Mouse (Mus musculus): ENCODE results near the gene Sulf2. TPM values are rescaled to one million over a fixed set of nuclear protein-coding genes. Genes with fewer than 3 reads are reported as not detected.
"Not testable (repeated sequence)": the region's sequence is repeated elsewhere in the genome, so short reads cannot be mapped to it uniquely, and the experiment has no call there.

Sulf2 gene
- polyA plus RNA-seq, 1 experiment from 2014 or later: 87.6 TPM

- ATAC-seq (ENCODE audit: extremely low read depth, insufficient number of reproducible peaks, low FRiP score, low TSS enrichment); H3K27me3 ChIP-seq (replicated peaks); H3K36me3 ChIP-seq; H3K27ac ChIP-seq (replicated peaks); H3K9me3 ChIP-seq; H3K4me3 ChIP-seq; H3K4me2 ChIP-seq; H3K9ac ChIP-seq: not testable (repeated sequence)
- H3K4me1 ChIP-seq: peaks cover 45% of the 10 kb centered on the region
- WGBS: 77% methylated on average over 10 of the region's 11 CpGs
Measured at GRCm38 (mm10) chr2:166187874-166188453, 32.5 kb upstream of the Sulf2 start.

GRCm38 (mm10) chr2:166187319-166187718 lies 31.9 kb upstream of the Sulf2 start:
- not testable (repeated sequence) for H3K4me2 ChIP-seq; H3K9me3 ChIP-seq; ATAC-seq (ENCODE audit: extremely low read depth, insufficient number of reproducible peaks, low FRiP score, low TSS enrichment); H3K4me3 ChIP-seq; H3K9ac ChIP-seq; H3K27me3 ChIP-seq (replicated peaks); H3K36me3 ChIP-seq
- peak overlapping the region; percentile 37; the same call in 1 of the 2 replicates for H3K27ac ChIP-seq (replicated peaks)
- H3K4me1 ChIP-seq: peaks cover 45% of the 10 kb centered on the region
- 41% methylated on average over 8 of the region's 8 CpGs for WGBS

GRCm38 (mm10) chr2:166186244-166186948 lies 30.9 kb upstream of the Sulf2 start:
- Histone ChIP-seq H3K4me1 (peaks cover 45% of the 10 kb centered on the region), H3K27me3 (replicated peaks) (no peaks in the 10 kb centered on the region), H3K4me3 (no peak overlapping the region), H3K9me3 (no peaks in the 10 kb centered on the region), H3K36me3 (no peaks in the 10 kb centered on the region), H3K27ac (replicated peaks) (peak overlapping the region; percentile 37; the same call in 1 of the 2 replicates), H3K4me2 (no peak overlapping the region), H3K9ac (no peak overlapping the region)
- WGBS: 68% methylated on average over 16 of the region's 16 CpGs
- ATAC-seq (ENCODE audit: extremely low read depth, insufficient number of reproducible peaks, low FRiP score, low TSS enrichment): no peak

- no peak for ATAC-seq (ENCODE audit: extremely low read depth, insufficient number of reproducible peaks, low FRiP score, low TSS enrichment)
- no peak overlapping the region for H3K9ac ChIP-seq
- no peak overlapping the region for H3K4me3 ChIP-seq
- H3K27ac ChIP-seq (replicated peaks): no peak overlapping the region
- H3K36me3 ChIP-seq: no peaks in the 10 kb centered on the region
- peaks cover 49% of the 10 kb centered on the region for H3K4me1 ChIP-seq
- no peaks in the 10 kb centered on the region for H3K9me3 ChIP-seq
- WGBS: 73% methylated on average over 6 of the region's 6 CpGs
- no peak overlapping the region for H3K4me2 ChIP-seq
- H3K27me3 ChIP-seq (replicated peaks): no peaks in the 10 kb centered on the region
Measured at GRCm38 (mm10) chr2:166185768-166186167, 30.3 kb upstream of the Sulf2 start.

- H3K4me1 ChIP-seq: peaks cover 55% of the 10 kb centered on the region
- H3K36me3 ChIP-seq: no peaks in the 10 kb centered on the region
- no peak overlapping the region for H3K27ac ChIP-seq (replicated peaks)
- ATAC-seq (ENCODE audit: extremely low read depth, insufficient number of reproducible peaks, low FRiP score, low TSS enrichment): no peak
- no peak overlapping the region for H3K9ac ChIP-seq
- no peaks in the 10 kb centered on the region for H3K9me3 ChIP-seq
- no peaks in the 10 kb centered on the region for H3K27me3 ChIP-seq (replicated peaks)
- H3K4me3 ChIP-seq: no peak overlapping the region
- H3K4me2 ChIP-seq: no peak overlapping the region
- WGBS: 51% methylated on average over 6 of the region's 6 CpGs
Measured at GRCm38 (mm10) chr2:166184417-166184816, 29.0 kb upstream of the Sulf2 start.

- Histone ChIP-seq H3K27me3 (replicated peaks) (no peaks in the 10 kb centered on the region), H3K9me3 (no peaks in the 10 kb centered on the region), H3K4me3 (no peak overlapping the region), H3K4me1 (peaks cover 56% of the 10 kb centered on the region), H3K27ac (replicated peaks) (no peak overlapping the region), H3K4me2 (no peak overlapping the region), H3K36me3 (no peaks in the 10 kb centered on the region), H3K9ac (no peak overlapping the region)
- no peak for ATAC-seq (ENCODE audit: extremely low read depth, insufficient number of reproducible peaks, low FRiP score, low TSS enrichment)
- 83% methylated on average over 15 of the region's 15 CpGs for WGBS
Measured at GRCm38 (mm10) chr2:166182009-166182685, 26.7 kb upstream of the Sulf2 start.

- H3K9me3 ChIP-seq: no peaks in the 10 kb centered on the region
- no peak overlapping the region for H3K4me3 ChIP-seq
- 24% methylated on average over 11 of the region's 11 CpGs for WGBS
- H3K36me3 ChIP-seq: no peaks in the 10 kb centered on the region
- H3K4me1 ChIP-seq: peaks cover 55% of the 10 kb centered on the region
- no peaks in the 10 kb centered on the region for H3K27me3 ChIP-seq (replicated peaks)
- ATAC-seq (ENCODE audit: extremely low read depth, insufficient number of reproducible peaks, low FRiP score, low TSS enrichment): no peak
- peak overlapping the region; percentile 81 for H3K27ac ChIP-seq (replicated peaks)
- H3K9ac ChIP-seq: peak overlapping the region; percentile 72; the same call in 1 of the 2 replicates
- no peak overlapping the region; the same call in 1 of the 2 replicates for H3K4me2 ChIP-seq
Measured at GRCm38 (mm10) chr2:166180744-166181508, 25.5 kb upstream of the Sulf2 start.

GRCm38 (mm10) chr2:166180136-166180649 lies 24.7 kb upstream of the Sulf2 start:
- 40% methylated on average over 5 of the region's 5 CpGs for WGBS
- no peak for ATAC-seq (ENCODE audit: extremely low read depth, insufficient number of reproducible peaks, low FRiP score, low TSS enrichment)
- peak overlapping the region; percentile 81 for H3K27ac ChIP-seq (replicated peaks)

GRCm38 (mm10) chr2:166179457-166180101 lies 24.1 kb upstream of the Sulf2 start:
- Histone ChIP-seq H3K27ac (replicated peaks) (peak overlapping the region; percentile 81), H3K4me3 (no peak overlapping the region)

More at GRCm38 (mm10) chr2:166180136-166180649, 24.7 kb upstream of the Sulf2 start:
- Histone ChIP-seq H3K4me1 (peaks cover 55% of the 10 kb centered on the region), H3K9ac (peak overlapping the region; percentile 72), H3K4me2 (no peak overlapping the region; the same call in 1 of the 2 replicates), H3K27me3 (replicated peaks) (no peaks in the 10 kb centered on the region), H3K9me3 (no peaks in the 10 kb centered on the region), H3K36me3 (no peaks in the 10 kb centered on the region), H3K4me3 (no peak overlapping the region)

GRCm38 (mm10) chr2:166175552-166176136 lies 20.2 kb upstream of the Sulf2 start:
- ATAC-seq (ENCODE audit: extremely low read depth, insufficient number of reproducible peaks, low FRiP score, low TSS enrichment): no peak
- no peak overlapping the region for H3K4me2 ChIP-seq
- no peaks in the 10 kb centered on the region for H3K36me3 ChIP-seq
- peaks cover 9% of the 10 kb centered on the region; the same call in 1 of the 2 replicates for H3K27me3 ChIP-seq (replicated peaks)
- H3K27ac ChIP-seq (replicated peaks): no peak overlapping the region; the same call in 1 of the 2 replicates
- WGBS: 52% methylated on average over 8 of the region's 8 CpGs
- no peak overlapping the region for H3K4me3 ChIP-seq
- peaks cover 49% of the 10 kb centered on the region for H3K4me1 ChIP-seq
- H3K9me3 ChIP-seq: no peaks in the 10 kb centered on the region
- no peak overlapping the region for H3K9ac ChIP-seq

More at GRCm38 (mm10) chr2:166179457-166180101, 24.1 kb upstream of the Sulf2 start:
- Histone ChIP-seq H3K9me3 (no peaks in the 10 kb centered on the region), H3K9ac (peak overlapping the region; percentile 72), H3K4me1 (peaks cover 60% of the 10 kb centered on the region), H3K4me2 (no peak overlapping the region), H3K27me3 (replicated peaks) (no peaks in the 10 kb centered on the region), H3K36me3 (no peaks in the 10 kb centered on the region)
- 69% methylated on average over 4 of the region's 4 CpGs for WGBS
- ATAC-seq (ENCODE audit: extremely low read depth, insufficient number of reproducible peaks, low FRiP score, low TSS enrichment): no peak
